In genomic region chr8:105169582-105169981, GRCm38 (mm10) we compare ENCODE assay signal across 11 mouse cellular contexts. TPM values are rescaled to one million over a fixed set of nuclear protein-coding genes. Genes with fewer than 3 reads are reported as not detected.
DNase-seq lines count a peak whose midpoint lies in the region; ATAC-seq and TF ChIP-seq lines count a peak whose summit lies in the region.
"Had no signal": no experiment of that assay in that cellular context is flagged by ENCODE, and none has a peak within 500 bp of the region (broad histone marks: within the 10 kb centered on the region; RNA-seq: fewer than 3 reads in every experiment).

No protein-coding gene starts in this region.

- DNase-seq in heart, adult 18-20 months: no peak
- DNase-seq in midbrain, embryonic 10.5 days (ENCODE audit: low spot score): no peak
- no peak for DNase-seq in hindbrain, postnatal 0 days (ENCODE audit: low spot score)
- no peak for DNase-seq in testis, postnatal 10 days (ENCODE audit: low spot score)
- DNase-seq in left cerebral cortex, postnatal 25 days (ENCODE audit: low spot score in 2 of 2): no peak

- H3K36me3 ChIP-seq in heart, embryonic 13.5 days: peaks cover 2% of the 10 kb centered on the region
- peaks cover 9% of the 10 kb centered on the region for H3K36me3 ChIP-seq in midbrain, embryonic 10.5 days
- no peaks in the 10 kb centered on the region for H3K36me3 ChIP-seq in midbrain, embryonic 15.5 days (replicated peaks)
- no peaks in the 10 kb centered on the region for H3K36me3 ChIP-seq in hindbrain, postnatal 0 days (ENCODE audit: insufficient read depth, low read length)
- no peaks in the 10 kb centered on the region for H3K36me3 ChIP-seq in neural tube, embryonic 15.5 days

- peak overlapping the region; percentile 93 for H3K4me3 ChIP-seq in heart, embryonic 13.5 days
- H3K4me3 ChIP-seq in midbrain, embryonic 10.5 days: peak overlapping the region; percentile 86; the same call in 1 of the 2 replicates
- H3K4me3 ChIP-seq in midbrain, embryonic 15.5 days: no peak overlapping the region
- no peak overlapping the region; the same call in 1 of the 2 replicates for H3K4me3 ChIP-seq in hindbrain, postnatal 0 days (ENCODE audit: low read length)
- no peak overlapping the region; the same call in 1 of the 2 replicates for H3K4me3 ChIP-seq in neural tube, embryonic 15.5 days (replicated peaks)

- no peaks in the 10 kb centered on the region for H3K9me3 ChIP-seq in heart, embryonic 13.5 days
- H3K9me3 ChIP-seq in midbrain, embryonic 10.5 days (replicated peaks): no peaks in the 10 kb centered on the region
- no peaks in the 10 kb centered on the region for H3K9me3 ChIP-seq in midbrain, embryonic 15.5 days
- no peaks in the 10 kb centered on the region for H3K9me3 ChIP-seq in hindbrain, postnatal 0 days (ENCODE audit: low read length)
- H3K9me3 ChIP-seq in neural tube, embryonic 15.5 days (replicated peaks): no peaks in the 10 kb centered on the region

- H3K27me3 ChIP-seq in heart, embryonic 13.5 days (replicated peaks): no peaks in the 10 kb centered on the region
- no peaks in the 10 kb centered on the region for H3K27me3 ChIP-seq in midbrain, embryonic 10.5 days (ENCODE audit: low read depth, poor library complexity, severe bottlenecking)
- H3K27me3 ChIP-seq in midbrain, embryonic 15.5 days (replicated peaks): no peaks in the 10 kb centered on the region
- H3K27me3 ChIP-seq in hindbrain, postnatal 0 days (ENCODE audit: insufficient read depth, low read length): no peaks in the 10 kb centered on the region
- H3K27me3 ChIP-seq in neural tube, embryonic 15.5 days (replicated peaks): no peaks in the 10 kb centered on the region

- intact Hi-C loops in left cerebral cortex, postnatal 25 days (cut with DNase I): no loop called here

- H3K9ac ChIP-seq in heart, embryonic 13.5 days: peak overlapping the region; percentile 99
- H3K9ac ChIP-seq in midbrain, embryonic 15.5 days: no peak overlapping the region
- no peak overlapping the region for H3K9ac ChIP-seq in hindbrain, postnatal 0 days (replicated peaks; ENCODE audit: low read length)
- H3K9ac ChIP-seq in neural tube, embryonic 15.5 days (replicated peaks): no peak overlapping the region

- peak overlapping the region; percentile 78 for H3K4me2 ChIP-seq in heart, embryonic 13.5 days
- H3K4me2 ChIP-seq in midbrain, embryonic 15.5 days: no peak overlapping the region
- 0 out of 2 replicates have a peak overlapping the region, but pooled peaks have one; percentile 69 for H3K4me2 ChIP-seq in hindbrain, postnatal 0 days (ENCODE audit: low read depth, low read length)
- peak overlapping the region; percentile 76; the same call in 1 of the 2 replicates for H3K4me2 ChIP-seq in neural tube, embryonic 15.5 days

- WGBS in heart, embryonic 13.5 days: 43% methylated on average over 3 of the region's 3 CpGs
- WGBS in midbrain, embryonic 10.5 days: 56% methylated on average over 3 of the region's 3 CpGs
- WGBS in midbrain, embryonic 15.5 days: 51% methylated on average over 3 of the region's 3 CpGs
- WGBS in hindbrain, postnatal 0 days: 55% methylated on average over 3 of the region's 3 CpGs
- 52% methylated on average over 3 of the region's 3 CpGs for WGBS in neural tube, embryonic 15.5 days

- ATAC-seq in heart, embryonic 13.5 days (ENCODE audit: extremely low read depth, insufficient number of reproducible peaks, low FRiP score, low TSS enrichment): no peak
- ATAC-seq in midbrain, embryonic 15.5 days (replicated peaks): no peak
- ATAC-seq in hindbrain, postnatal 0 days: no peak
- ATAC-seq in neural tube, embryonic 15.5 days (ENCODE audit: low FRiP score): no peak

- peaks cover 33% of the 10 kb centered on the region for H3K4me1 ChIP-seq in heart, embryonic 13.5 days
- H3K4me1 ChIP-seq in midbrain, embryonic 10.5 days: peaks cover 35% of the 10 kb centered on the region
- H3K4me1 ChIP-seq in midbrain, embryonic 15.5 days: peaks cover 19% of the 10 kb centered on the region
- H3K4me1 ChIP-seq in hindbrain, postnatal 0 days (ENCODE audit: insufficient read depth, low read length): no peaks in the 10 kb centered on the region; the same call in 1 of the 2 replicates
- H3K4me1 ChIP-seq in neural tube, embryonic 15.5 days: peaks cover 18% of the 10 kb centered on the region

- TF ChIP-seq CTCF in hindbrain, postnatal 0 days (IDR thresholded peaks at IDR 0.05; ENCODE audit: low read depth): no peak

- peak overlapping the region; percentile 99 for H3K27ac ChIP-seq in heart, embryonic 13.5 days (replicated peaks)
- peak overlapping the region; percentile 97; the same call in 1 of the 2 replicates for H3K27ac ChIP-seq in midbrain, embryonic 10.5 days (replicated peaks)
- no peak overlapping the region for H3K27ac ChIP-seq in midbrain, embryonic 15.5 days
- H3K27ac ChIP-seq in hindbrain, postnatal 0 days: no peak overlapping the region
- no peak overlapping the region for H3K27ac ChIP-seq in neural tube, embryonic 15.5 days (replicated peaks)

RNA-seq across cellular contexts. Expression of gene Cbfb, which starts 0.9 kb away (rescaled TPM):
- polyA plus RNA-seq in heart, embryonic 13.5 days (2015; fragmentation: Nextera tagmentation; extraction: Ambion mirVana): 39.4 and 43.0 TPM in 2 replicates
- 10 to 100 TPM; 19.6 to 21.7 TPM for total RNA-seq in heart, adult 18-20 months (2021)
- polyA plus RNA-seq in midbrain, embryonic 10.5 days (2016; fragmentation: Nextera tagmentation; extraction: Ambion mirVana): 41.8 and 46.7 TPM in 2 replicates
- 20.3 and 22.5 TPM in 2 replicates for polyA plus RNA-seq in midbrain, embryonic 15.5 days (2015; fragmentation: Nextera tagmentation; extraction: Ambion mirVana)
- total RNA-seq in hindbrain, postnatal 0 days (2014; rRNA removed): 45.1 and 54.3 TPM in 2 replicates
- 27.8 and 30.5 TPM in 2 replicates for polyA plus RNA-seq in hindbrain, postnatal 0 days (2015; fragmentation: Nextera tagmentation; extraction: Ambion mirVana)
- 34.0 and 38.6 TPM in 2 replicates for polyA plus RNA-seq in neural tube, embryonic 15.5 days (2015; fragmentation: Nextera tagmentation; extraction: Ambion mirVana)
- 10 to 100 TPM; 20.3 to 22.1 TPM for total RNA-seq in left cerebral cortex, postnatal 25 days (2021)

RNA-seq across cellular contexts. Expression of gene Ces4a, which starts 38.0 kb away (rescaled TPM):
- not detected in 2 replicates for polyA plus RNA-seq in heart, embryonic 13.5 days (2015; fragmentation: Nextera tagmentation; extraction: Ambion mirVana)
- not detected for total RNA-seq in heart, adult 18-20 months (2021)
- polyA plus RNA-seq in midbrain, embryonic 10.5 days (2016; fragmentation: Nextera tagmentation; extraction: Ambion mirVana): not detected in 2 replicates
- 0.06 TPM in 1 of 2 replicates, not detected in the other for polyA plus RNA-seq in midbrain, embryonic 15.5 days (2015; fragmentation: Nextera tagmentation; extraction: Ambion mirVana)
- total RNA-seq in hindbrain, postnatal 0 days (2014; rRNA removed): 0.10 TPM in 1 of 2 replicates, not detected in the other
- polyA plus RNA-seq in hindbrain, postnatal 0 days (2015; fragmentation: Nextera tagmentation; extraction: Ambion mirVana): 0.16 TPM in 1 of 2 replicates, not detected in the other
- polyA plus RNA-seq in neural tube, embryonic 15.5 days (2015; fragmentation: Nextera tagmentation; extraction: Ambion mirVana): 0.18 TPM in 1 of 2 replicates, not detected in the other
- total RNA-seq in left cerebral cortex, postnatal 25 days (2021): not detected
- total RNA-seq: adrenal gland, postnatal 10 days; gastrocnemius, postnatal 25 days; megakaryocyte-erythroid progenitor cell, adult 5-6 weeks had no signal

RNA-seq across cellular contexts. Expression of gene D230025D16Rik, which starts 55.4 kb away (rescaled TPM):
- 17.3 and 18.2 TPM in 2 replicates for polyA plus RNA-seq in heart, embryonic 13.5 days (2015; fragmentation: Nextera tagmentation; extraction: Ambion mirVana)
- total RNA-seq in heart, adult 18-20 months (2021): 10 to 100 TPM; 18.1 to 19.4 TPM
- polyA plus RNA-seq in midbrain, embryonic 10.5 days (2016; fragmentation: Nextera tagmentation; extraction: Ambion mirVana): 27.1 and 28.5 TPM in 2 replicates
- 37.1 and 37.6 TPM in 2 replicates for polyA plus RNA-seq in midbrain, embryonic 15.5 days (2015; fragmentation: Nextera tagmentation; extraction: Ambion mirVana)
- total RNA-seq in hindbrain, postnatal 0 days (2014; rRNA removed): 32.2 and 39.5 TPM in 2 replicates
- polyA plus RNA-seq in hindbrain, postnatal 0 days (2015; fragmentation: Nextera tagmentation; extraction: Ambion mirVana): 22.1 and 23.5 TPM in 2 replicates
- polyA plus RNA-seq in neural tube, embryonic 15.5 days (2015; fragmentation: Nextera tagmentation; extraction: Ambion mirVana): 27.7 and 30.3 TPM in 2 replicates
- total RNA-seq in left cerebral cortex, postnatal 25 days (2021): 10 to 100 TPM; 37.6 to 38.1 TPM

Comparison
In these comparisons a context has a peak if more than half of its experiments do, and no peak if none do; other contexts are left out.
1. H3K27ac ChIP-seq: peak in heart, embryonic 13.5 days (single experiment) and midbrain, embryonic 10.5 days (single experiment); none in midbrain, embryonic 15.5 days (single experiment), hindbrain, postnatal 0 days (single experiment) and neural tube, embryonic 15.5 days (single experiment).
2. H3K4me3 ChIP-seq: peak in heart, embryonic 13.5 days (single experiment) and midbrain, embryonic 10.5 days (single experiment); none in midbrain, embryonic 15.5 days (single experiment), hindbrain, postnatal 0 days (single experiment) and neural tube, embryonic 15.5 days (single experiment).